24 mouse cellular contexts compared by ENCODE assay signal in genomic region chr7:132542427-132542826, GRCm38 (mm10). TPM values are rescaled to one million over a fixed set of nuclear protein-coding genes. Genes with fewer than 3 reads are reported as not detected.
DNase-seq lines count a peak whose midpoint lies in the region; ATAC-seq lines count a peak whose summit lies in the region.
"Had no signal": no experiment of that assay in that cellular context is flagged by ENCODE, and none has a peak within 500 bp of the region (broad histone marks: within the 10 kb centered on the region; RNA-seq: fewer than 3 reads in every experiment).

No protein-coding gene starts in this region.

- no peaks in the 10 kb centered on the region for H3K36me3 ChIP-seq in hindbrain, embryonic 12.5 days
- no peaks in the 10 kb centered on the region for H3K36me3 ChIP-seq in hindbrain, embryonic 10.5 days
- no peaks in the 10 kb centered on the region for H3K36me3 ChIP-seq in intestine, embryonic 16.5 days (ENCODE audit: control insufficient read depth, insufficient read depth, low read length)
- no peaks in the 10 kb centered on the region for H3K36me3 ChIP-seq in intestine, embryonic 15.5 days
- H3K36me3 ChIP-seq in neural tube, embryonic 13.5 days = no peaks in the 10 kb centered on the region
- H3K36me3 ChIP-seq: embryonic facial prominence, embryonic 15.5 days; forebrain, embryonic 10.5 days; G1E; heart, embryonic 13.5 days had no signal

- no peak overlapping the region for H3K4me2 ChIP-seq in hindbrain, embryonic 12.5 days (replicated peaks)
- no peak overlapping the region for H3K4me2 ChIP-seq in intestine, embryonic 16.5 days (ENCODE audit: low read depth, low read length)
- no peak overlapping the region for H3K4me2 ChIP-seq in intestine, embryonic 15.5 days (replicated peaks)
- H3K4me2 ChIP-seq in neural tube, embryonic 13.5 days = no peak overlapping the region
- H3K4me2 ChIP-seq: embryonic facial prominence, embryonic 15.5 days; heart, embryonic 13.5 days had no signal

- peaks cover 2% of the 10 kb centered on the region; the same call in 1 of the 2 replicates for H3K27me3 ChIP-seq in hindbrain, embryonic 12.5 days
- 0 out of 2 replicates have a peak, but pooled peaks cover 6% of the 10 kb centered on the region for H3K27me3 ChIP-seq in hindbrain, embryonic 10.5 days (ENCODE audit: insufficient read depth, poor library complexity, severe bottlenecking)
- H3K27me3 ChIP-seq in intestine, embryonic 16.5 days (replicated peaks; ENCODE audit: control insufficient read depth, insufficient read depth, low read length) = no peaks in the 10 kb centered on the region
- no peaks in the 10 kb centered on the region for H3K27me3 ChIP-seq in intestine, embryonic 15.5 days (replicated peaks)
- no peaks in the 10 kb centered on the region for H3K27me3 ChIP-seq in neural tube, embryonic 13.5 days
- H3K27me3 ChIP-seq: embryonic facial prominence, embryonic 15.5 days had no signal

- no peak overlapping the region for H3K4me3 ChIP-seq in hindbrain, embryonic 12.5 days
- H3K4me3 ChIP-seq in hindbrain, embryonic 10.5 days = no peak overlapping the region
- H3K4me3 ChIP-seq in intestine, embryonic 16.5 days (ENCODE audit: low read length) = no peak overlapping the region
- H3K4me3 ChIP-seq in intestine, embryonic 15.5 days (replicated peaks) = no peak overlapping the region
- no peak overlapping the region for H3K4me3 ChIP-seq in neural tube, embryonic 13.5 days
- H3K4me3 ChIP-seq: embryonic facial prominence, embryonic 15.5 days; erythroblast, embryonic 14.5 days; forebrain, embryonic 10.5 days; gastrocnemius, adult 2 months; heart, embryonic 13.5 days had no signal

- H3K9me3 ChIP-seq in hindbrain, embryonic 12.5 days (replicated peaks) = no peaks in the 10 kb centered on the region
- no peaks in the 10 kb centered on the region for H3K9me3 ChIP-seq in hindbrain, embryonic 10.5 days
- H3K9me3 ChIP-seq in intestine, embryonic 16.5 days (ENCODE audit: control insufficient read depth, low read length) = no peaks in the 10 kb centered on the region
- H3K9me3 ChIP-seq in intestine, embryonic 15.5 days = no peaks in the 10 kb centered on the region
- no peaks in the 10 kb centered on the region for H3K9me3 ChIP-seq in neural tube, embryonic 13.5 days
- H3K9me3 ChIP-seq: embryonic facial prominence, embryonic 15.5 days; forebrain, embryonic 10.5 days; G1E; heart, embryonic 13.5 days had no signal

- DNase-seq in hindbrain, embryonic 10.5 days (ENCODE audit: low spot score) = no peak
- DNase-seq in neural tube, embryonic 10.5 days (ENCODE audit: extremely low spot score, low spot score) = no peak
- DNase-seq in B cell, adult 2 months = no peak
- DNase-seq: adrenal gland, adult 8-10 months; adrenal gland, postnatal 36 days; cerebellum, adult 11 months; cerebellum, adult 8-10 months; embryo, embryonic 11 days; gastrocnemius, adult 2 months; gastrocnemius, postnatal 25 days; heart, postnatal 4 days; kidney, adult 8-10 months had no signal

- no peak for ATAC-seq in hindbrain, embryonic 12.5 days (ENCODE audit: low FRiP score)
- ATAC-seq in intestine, embryonic 16.5 days = peak; percentile 31; the same call in 1 of the 2 replicates
- no peak for ATAC-seq in intestine, embryonic 15.5 days
- ATAC-seq in neural tube, embryonic 13.5 days (ENCODE audit: low read depth) = 0 out of 2 replicates have a peak, but pooled peaks have one; percentile 63
- ATAC-seq: CD4-positive, CD25-positive, alpha-beta regulatory T cell, adult 4 months had no signal

- H3K27ac ChIP-seq in hindbrain, embryonic 12.5 days = 0 out of 2 replicates have a peak overlapping the region, but pooled peaks have one; percentile 30
- no peak overlapping the region for H3K27ac ChIP-seq in hindbrain, embryonic 10.5 days
- H3K27ac ChIP-seq in intestine, embryonic 16.5 days (ENCODE audit: low read length) = no peak overlapping the region
- no peak overlapping the region for H3K27ac ChIP-seq in intestine, embryonic 15.5 days
- H3K27ac ChIP-seq in neural tube, embryonic 13.5 days (replicated peaks) = no peak overlapping the region
- H3K27ac ChIP-seq: embryonic facial prominence, embryonic 15.5 days; forebrain, embryonic 10.5 days; gastrocnemius, adult 2 months; heart, embryonic 13.5 days had no signal

- H3K4me1 ChIP-seq in hindbrain, embryonic 12.5 days = 0 out of 2 replicates have a peak, but pooled peaks cover 7% of the 10 kb centered on the region
- H3K4me1 ChIP-seq in hindbrain, embryonic 10.5 days (replicated peaks) = peaks cover 12% of the 10 kb centered on the region; the same call in 1 of the 2 replicates
- H3K4me1 ChIP-seq in intestine, embryonic 16.5 days (ENCODE audit: control insufficient read depth, insufficient read depth, low read length) = peaks cover 5% of the 10 kb centered on the region; the same call in 1 of the 2 replicates
- H3K4me1 ChIP-seq in intestine, embryonic 15.5 days (replicated peaks) = no peaks in the 10 kb centered on the region
- H3K4me1 ChIP-seq in neural tube, embryonic 13.5 days (replicated peaks) = peaks cover 12% of the 10 kb centered on the region
- H3K4me1 ChIP-seq: embryonic facial prominence, embryonic 15.5 days; forebrain, embryonic 10.5 days; heart, embryonic 13.5 days had no signal

- WGBS in hindbrain, embryonic 12.5 days = 63% methylated on average over 4 of the region's 4 CpGs
- WGBS in hindbrain, embryonic 10.5 days = 84% methylated on average over 4 of the region's 4 CpGs
- WGBS in intestine, embryonic 16.5 days = 48% methylated on average over 4 of the region's 4 CpGs
- WGBS in intestine, embryonic 15.5 days = 52% methylated on average over 4 of the region's 4 CpGs
- WGBS in neural tube, embryonic 13.5 days = 41% methylated on average over 4 of the region's 4 CpGs

- H3K9ac ChIP-seq in hindbrain, embryonic 12.5 days = no peak overlapping the region
- no peak overlapping the region for H3K9ac ChIP-seq in intestine, embryonic 16.5 days (ENCODE audit: low read depth, low read length)
- no peak overlapping the region for H3K9ac ChIP-seq in intestine, embryonic 15.5 days
- no peak overlapping the region for H3K9ac ChIP-seq in neural tube, embryonic 13.5 days
- H3K9ac ChIP-seq: embryonic facial prominence, embryonic 15.5 days; heart, embryonic 13.5 days had no signal

RNA-seq across cellular contexts. Expression of gene Oat, which starts 33.8 kb away (rescaled TPM):
- polyA plus RNA-seq in hindbrain, embryonic 12.5 days (2016; fragmentation: Nextera tagmentation; extraction: Ambion mirVana) = 121 and 127 TPM in 2 replicates
- polyA plus RNA-seq in hindbrain, embryonic 10.5 days (2016; fragmentation: Nextera tagmentation; extraction: Ambion mirVana) = 121 and 139 TPM in 2 replicates
- polyA plus RNA-seq in intestine, embryonic 16.5 days (2015; fragmentation: Nextera tagmentation; extraction: Ambion mirVana) = 1,956 and 2,187 TPM in 2 replicates
- 1,488 and 1,505 TPM in 2 replicates for polyA plus RNA-seq in intestine, embryonic 15.5 days (2015; fragmentation: Nextera tagmentation; extraction: Ambion mirVana)
- 90.2 and 97.7 TPM in 2 replicates for polyA plus RNA-seq in neural tube, embryonic 13.5 days (2015; fragmentation: Nextera tagmentation; extraction: Ambion mirVana)

RNA-seq across cellular contexts. Expression of gene Nkx1-2, which starts 57.0 kb away (rescaled TPM):
- 2.9 and 6.4 TPM in 2 replicates for polyA plus RNA-seq in hindbrain, embryonic 12.5 days (2016; fragmentation: Nextera tagmentation; extraction: Ambion mirVana)
- polyA plus RNA-seq in hindbrain, embryonic 10.5 days (2016; fragmentation: Nextera tagmentation; extraction: Ambion mirVana) = 1.1 and 1.3 TPM in 2 replicates
- polyA plus RNA-seq in intestine, embryonic 16.5 days (2015; fragmentation: Nextera tagmentation; extraction: Ambion mirVana) = 0.59 and 0.70 TPM in 2 replicates
- polyA plus RNA-seq in intestine, embryonic 15.5 days (2015; fragmentation: Nextera tagmentation; extraction: Ambion mirVana) = 0.75 and 0.82 TPM in 2 replicates
- polyA plus RNA-seq in neural tube, embryonic 13.5 days (2015; fragmentation: Nextera tagmentation; extraction: Ambion mirVana) = 0.61 and 1.5 TPM in 2 replicates
- polyA plus RNA-seq: CD4-positive, CD25-positive, alpha-beta regulatory T cell, adult 4 months; embryonic facial prominence, embryonic 11.5 days; embryonic facial prominence, embryonic 15.5 days; erythroblast, embryonic 14.5 days; G1E; heart, embryonic 13.5 days; heart, postnatal 0 days had no signal

Comparison
In these comparisons a context has a peak if more than half of its experiments do, and no peak if none do; other contexts are left out.
1. ATAC-seq: peak in intestine, embryonic 16.5 days (single experiment) and neural tube, embryonic 13.5 days (single experiment); none in hindbrain, embryonic 12.5 days (single experiment) and intestine, embryonic 15.5 days (single experiment).
2. RNA of gene Oat, which starts 33.8 kb away (polyA plus RNA-seq): 1,956 to 2,187 TPM in intestine, embryonic 16.5 days and 1,488 to 1,505 TPM in intestine, embryonic 15.5 days; 121 to 127 TPM in hindbrain, embryonic 12.5 days, 121 to 139 TPM in hindbrain, embryonic 10.5 days and 90.2 to 97.7 TPM in neural tube, embryonic 13.5 days; every median in the first group is over 10 times any median in the second.